Mouse (Mus musculus): ENCODE measurements at regions not wholly inside any gene's neighbourhood (a gene's known extent, or its start where the extent isn't known, plus 50 kb on each side); places are given as distances from the start of the nearest gene placed in this dataset.

DNA sequence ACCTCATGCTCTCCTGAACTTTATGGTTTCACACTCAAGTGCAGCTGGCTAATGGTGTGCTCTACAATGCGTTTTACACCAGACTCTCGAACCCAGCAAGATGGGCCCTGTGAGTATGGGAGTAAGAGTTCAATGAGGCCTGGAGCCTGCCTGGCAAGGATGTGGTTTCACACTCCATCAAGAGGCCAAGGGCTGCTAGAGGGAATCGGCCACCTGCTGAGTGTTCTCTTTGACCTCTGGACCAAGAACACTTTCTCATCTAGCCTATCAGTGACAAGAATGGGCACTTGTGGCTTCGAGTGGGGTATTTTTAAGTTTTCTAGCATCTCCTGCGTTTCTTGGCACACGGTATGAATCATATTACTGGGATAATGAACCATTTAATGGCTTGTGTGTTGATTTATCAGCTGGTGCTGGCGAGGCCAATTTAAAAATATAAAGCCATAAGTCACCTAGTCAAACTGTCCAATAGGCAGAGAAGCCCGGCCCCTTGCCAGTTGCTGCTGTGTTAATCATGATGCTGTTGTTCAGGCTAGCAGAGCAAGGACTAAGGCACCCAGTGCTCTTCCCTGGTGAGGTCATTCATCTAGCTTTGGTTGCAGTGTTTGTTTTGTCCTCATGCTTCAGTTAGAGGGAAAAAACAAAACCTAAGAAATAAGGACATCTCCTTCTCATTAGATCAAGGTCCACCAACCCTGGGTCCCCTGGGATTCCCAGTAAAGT is 157.7 kb downstream of the Zfp619 start:
- Histone ChIP-seq H3K36me3 (no peaks in the 10 kb centered on the region), H3K4me1 (replicated peaks) (no peaks in the 10 kb centered on the region), H3K9me3 (no peaks in the 10 kb centered on the region), H3K4me2 (replicated peaks) (no peak overlapping the region), H3K27me3 (no peaks in the 10 kb centered on the region), H3K4me3 (replicated peaks) (no peak overlapping the region), H3K27ac (no peak overlapping the region), H3K9ac (replicated peaks) (no peak overlapping the region)
- WGBS, result 80% methylated on average over 8 of the region's 8 CpGs
- no peak for ATAC-seq

DNA sequence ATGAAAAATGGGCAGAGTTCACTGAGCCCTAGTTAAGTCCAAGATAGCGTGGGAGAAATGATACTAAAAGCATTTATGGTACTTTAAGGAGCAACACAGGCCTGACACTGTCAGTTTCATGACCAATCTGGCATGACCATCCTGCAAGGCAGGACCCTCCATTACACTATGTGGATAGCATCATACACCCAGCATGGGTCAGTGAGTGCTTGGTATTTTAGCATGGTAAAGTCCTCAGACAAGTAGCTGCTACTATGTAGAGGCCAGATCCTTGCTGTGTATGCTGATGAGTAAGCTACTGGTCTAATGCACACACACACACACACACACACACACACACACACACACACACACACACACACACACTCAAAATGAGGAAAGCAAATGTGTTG is 158.3 kb downstream of the Zfp619 start:
- ATAC-seq, result no peak
- Histone ChIP-seq H3K4me1 (replicated peaks) (no peaks in the 10 kb centered on the region), H3K27ac (no peak overlapping the region), H3K4me2 (replicated peaks) (no peak overlapping the region), H3K9ac (replicated peaks) (no peak overlapping the region), H3K36me3 (no peaks in the 10 kb centered on the region), H3K4me3 (replicated peaks) (no peak overlapping the region), H3K9me3 (no peaks in the 10 kb centered on the region), H3K27me3 (no peaks in the 10 kb centered on the region)
- 75% methylated on average over 1 of the region's 1 CpGs for WGBS

DNA sequence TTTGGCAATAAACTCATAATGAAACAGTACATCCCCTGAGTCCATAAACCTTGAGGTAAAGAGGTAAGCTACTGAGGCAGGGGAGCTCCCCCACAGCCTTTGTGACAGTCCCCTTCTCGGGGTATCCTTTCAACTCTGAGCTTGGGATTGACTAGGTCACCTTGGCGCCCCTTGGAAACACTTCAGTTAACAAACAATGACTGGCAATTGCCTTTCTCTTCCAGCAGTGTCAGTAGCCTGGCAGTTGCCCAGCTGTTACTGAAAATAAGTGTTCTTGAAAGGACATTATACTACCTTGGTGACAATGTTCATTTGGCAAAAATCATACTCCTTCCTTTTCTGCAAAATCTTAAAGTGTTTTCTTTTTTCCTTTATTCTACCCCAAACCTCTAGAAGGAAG is 162.8 kb downstream of the Zfp619 start:
- H3K36me3 ChIP-seq, result no peaks in the 10 kb centered on the region

DNA sequence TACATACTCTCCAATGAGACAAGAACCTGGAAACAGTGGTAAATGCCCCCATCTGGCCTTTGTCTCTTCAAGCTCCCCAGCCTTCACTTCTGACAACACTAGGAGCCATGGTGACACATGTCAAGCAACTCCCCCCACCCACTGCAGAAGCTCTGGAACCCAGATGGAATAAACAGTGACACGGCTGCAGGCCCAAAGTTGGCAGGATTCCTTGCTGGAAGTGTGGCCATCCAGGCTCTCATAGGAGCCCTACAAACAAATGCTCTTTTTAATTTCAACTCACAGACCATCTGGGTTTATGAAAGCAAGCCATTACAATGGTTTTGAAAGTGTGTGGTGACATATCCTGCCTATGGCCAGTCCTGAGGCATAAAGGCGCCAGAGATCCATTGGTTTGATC is 179.0 kb downstream of the Zfp619 start:
- ATAC-seq, result no peak
- Histone ChIP-seq H3K4me2 (replicated peaks) (no peak overlapping the region), H3K4me3 (replicated peaks) (no peak overlapping the region), H3K9me3 (no peaks in the 10 kb centered on the region), H3K4me1 (replicated peaks) (no peaks in the 10 kb centered on the region), H3K27me3 (no peaks in the 10 kb centered on the region), H3K27ac (no peak overlapping the region), H3K9ac (replicated peaks) (no peak overlapping the region), H3K36me3 (no peaks in the 10 kb centered on the region)
- WGBS, result 87% methylated on average over 2 of the region's 2 CpGs

More for the DNA sequence above, 162.8 kb downstream of the Zfp619 start:
- ATAC-seq, result no peak
- 51% methylated on average over 2 of the region's 2 CpGs for WGBS
- Histone ChIP-seq H3K4me2 (replicated peaks) (no peak overlapping the region), H3K27me3 (no peaks in the 10 kb centered on the region), H3K9me3 (no peaks in the 10 kb centered on the region), H3K4me1 (replicated peaks) (no peaks in the 10 kb centered on the region), H3K4me3 (replicated peaks) (no peak overlapping the region), H3K9ac (replicated peaks) (no peak overlapping the region), H3K27ac (no peak overlapping the region)

DNA sequence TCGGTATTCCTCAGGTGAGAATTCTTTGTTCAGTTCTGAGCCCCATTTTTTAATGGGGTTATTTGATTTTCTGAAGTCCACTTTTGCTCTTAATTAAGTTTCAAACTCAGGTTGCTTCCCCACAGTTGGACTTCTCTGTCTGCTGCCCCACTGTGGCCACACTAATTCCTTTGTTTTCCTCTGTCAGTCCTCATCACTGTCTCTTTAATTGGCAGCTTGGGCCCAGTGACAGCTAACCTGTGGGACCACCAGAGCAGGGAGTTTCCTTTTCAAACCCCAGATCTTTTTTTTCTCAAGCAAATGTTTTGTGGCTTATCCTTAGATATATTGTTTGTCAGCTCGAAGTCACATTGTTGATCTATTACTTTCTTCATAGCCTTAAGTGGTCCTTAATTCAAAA is 183.9 kb downstream of the Zfp619 start:
- no peak overlapping the region for H3K4me2 ChIP-seq (replicated peaks)
- no peak overlapping the region for H3K27ac ChIP-seq
- no peak overlapping the region for H3K9ac ChIP-seq (replicated peaks)
- ATAC-seq, result no peak
- H3K4me1 ChIP-seq (replicated peaks), result peaks cover 19% of the 10 kb centered on the region
- H3K9me3 ChIP-seq, result no peaks in the 10 kb centered on the region
- no peaks in the 10 kb centered on the region for H3K27me3 ChIP-seq
- no peaks in the 10 kb centered on the region for H3K36me3 ChIP-seq
- 67% methylated on average over 2 of the region's 2 CpGs for WGBS
- H3K4me3 ChIP-seq (replicated peaks), result no peak overlapping the region

DNA sequence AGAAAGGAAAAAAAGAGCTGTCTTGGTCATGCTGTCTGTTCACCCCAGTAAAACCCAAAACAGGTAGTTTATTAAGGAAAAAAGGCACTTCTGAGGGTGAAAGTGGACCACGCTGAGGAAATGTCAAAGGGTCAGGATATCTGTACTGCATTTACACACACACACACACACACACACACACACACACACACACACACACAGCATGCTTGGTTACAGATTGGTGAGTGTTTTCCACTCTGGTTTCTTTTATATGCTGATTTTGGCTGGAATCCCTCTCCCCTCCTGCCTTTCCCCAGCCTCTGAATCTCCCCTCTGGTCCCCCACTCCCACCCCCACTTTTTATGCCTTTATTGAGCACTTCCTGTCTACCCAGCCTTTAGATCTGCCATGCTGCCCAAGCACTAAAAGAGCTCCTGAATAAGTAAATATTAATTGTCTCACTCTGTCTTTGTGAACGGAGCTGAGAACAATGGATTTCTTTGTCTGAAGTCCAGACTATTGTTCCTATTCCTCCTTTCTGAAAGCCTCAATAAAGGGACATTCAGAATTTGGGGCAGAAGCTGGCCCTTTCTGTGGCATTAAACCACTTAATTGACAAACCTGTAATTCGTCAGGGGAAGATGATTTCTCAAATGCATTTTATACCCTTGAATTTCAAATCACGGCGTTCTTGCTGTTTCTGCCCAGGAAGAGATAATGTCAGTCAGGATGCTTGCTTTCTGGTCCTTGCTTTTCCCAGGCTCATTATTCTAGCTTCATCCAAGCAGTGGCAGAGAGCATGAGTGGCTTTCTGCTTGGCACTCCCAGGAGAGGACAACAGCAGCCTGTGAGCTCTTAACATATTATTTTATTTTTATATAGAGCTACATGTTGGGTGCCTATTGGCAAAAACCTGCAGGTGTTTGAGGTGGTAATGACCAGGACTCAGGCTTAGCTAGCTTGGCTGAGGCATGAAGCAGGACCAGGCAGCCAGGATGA is 187.8 kb downstream of the Zfp619 start:
- Histone ChIP-seq H3K4me2 (replicated peaks) (peak overlapping the region; percentile 16; the same call in 1 of the 2 replicates), H3K9me3 (no peaks in the 10 kb centered on the region), H3K27me3 (no peaks in the 10 kb centered on the region), H3K4me3 (replicated peaks) (no peak overlapping the region), H3K36me3 (no peaks in the 10 kb centered on the region), H3K4me1 (replicated peaks) (peaks cover 19% of the 10 kb centered on the region), H3K9ac (replicated peaks) (peak overlapping the region; percentile 49), H3K27ac (peak overlapping the region; percentile 79)
- 3% methylated on average over 5 of the region's 5 CpGs for WGBS
- peak; percentile 74 for ATAC-seq

DNA sequence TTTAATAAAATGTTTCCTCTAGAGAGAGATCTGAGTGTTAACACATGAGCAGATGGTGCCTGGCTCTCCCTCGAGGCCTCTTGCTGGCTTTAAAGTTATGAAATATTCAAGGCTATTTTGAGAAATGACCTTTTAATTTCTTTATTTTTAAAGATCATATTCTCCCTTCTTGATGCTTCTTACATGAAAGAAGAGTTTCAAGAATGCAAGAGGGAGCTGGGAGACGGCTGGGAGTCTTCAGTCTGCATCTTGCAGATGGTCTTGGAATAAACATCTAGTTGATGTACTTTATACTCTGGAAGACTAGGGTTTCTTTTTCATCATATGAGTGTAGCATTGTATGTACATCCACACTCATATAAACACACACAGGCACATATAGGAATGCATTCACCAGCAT is 189.0 kb downstream of the Zfp619 start:
- Histone ChIP-seq H3K9me3 (no peaks in the 10 kb centered on the region), H3K27me3 (no peaks in the 10 kb centered on the region), H3K4me2 (replicated peaks) (no peak overlapping the region), H3K4me3 (replicated peaks) (no peak overlapping the region), H3K4me1 (replicated peaks) (peaks cover 19% of the 10 kb centered on the region), H3K36me3 (no peaks in the 10 kb centered on the region), H3K27ac (peak overlapping the region; percentile 79; the same call in 1 of the 2 replicates), H3K9ac (replicated peaks) (no peak overlapping the region)
- 66% methylated on average over 2 of the region's 2 CpGs for WGBS
- no peak for ATAC-seq

DNA sequence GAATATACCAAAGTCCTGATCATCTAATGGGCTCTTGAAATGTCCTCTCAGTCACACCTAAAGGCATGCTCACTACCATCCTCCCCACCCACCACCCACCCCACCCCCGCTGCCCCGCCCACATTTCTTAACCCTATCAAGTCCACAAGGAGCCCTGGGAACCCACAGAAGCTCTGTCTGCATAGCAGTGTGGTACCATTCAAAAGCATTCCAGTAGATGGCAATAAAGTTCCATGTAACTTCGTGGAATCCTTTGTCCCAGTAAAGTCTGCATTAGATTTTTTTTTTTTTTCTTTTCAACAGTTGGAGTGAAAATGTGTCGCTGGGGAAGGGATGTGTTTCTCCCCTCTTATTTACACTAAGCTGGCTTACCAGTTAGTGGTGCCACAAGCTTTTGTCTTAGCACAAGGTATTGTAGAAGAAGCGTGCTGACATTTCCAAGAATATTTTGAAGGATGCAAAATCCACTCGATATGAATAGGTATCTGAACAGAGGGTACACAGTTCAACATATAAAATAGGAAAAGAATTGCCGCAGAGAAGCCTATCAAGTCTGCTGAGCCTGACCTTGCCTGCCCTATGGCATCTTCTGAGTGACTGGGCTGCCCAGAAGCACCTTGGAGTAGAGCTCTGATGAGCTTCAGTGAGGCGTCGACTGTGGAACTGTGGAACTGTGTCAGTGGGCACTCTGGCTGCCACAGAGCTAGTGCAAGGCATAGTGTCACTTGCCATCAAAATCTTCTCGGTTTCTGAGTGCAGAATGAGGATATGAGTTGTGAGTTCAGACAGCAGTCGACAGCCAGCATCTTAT is 199.0 kb downstream of the Zfp619 start:
- WGBS, result 15% methylated on average over 11 of the region's 11 CpGs
- Histone ChIP-seq H3K36me3 (no peaks in the 10 kb centered on the region), H3K4me1 (replicated peaks) (peaks cover 5% of the 10 kb centered on the region; the same call in 1 of the 2 replicates), H3K27ac (no peak overlapping the region), H3K27me3 (no peaks in the 10 kb centered on the region), H3K4me2 (replicated peaks) (peak overlapping the region; percentile 21; the same call in 1 of the 2 replicates), H3K4me3 (replicated peaks) (no peak overlapping the region), H3K9ac (replicated peaks) (peak overlapping the region; percentile 51; the same call in 1 of the 2 replicates), H3K9me3 (no peaks in the 10 kb centered on the region; the same call in 1 of the 2 replicates)
- ATAC-seq, result peak; percentile 87

DNA sequence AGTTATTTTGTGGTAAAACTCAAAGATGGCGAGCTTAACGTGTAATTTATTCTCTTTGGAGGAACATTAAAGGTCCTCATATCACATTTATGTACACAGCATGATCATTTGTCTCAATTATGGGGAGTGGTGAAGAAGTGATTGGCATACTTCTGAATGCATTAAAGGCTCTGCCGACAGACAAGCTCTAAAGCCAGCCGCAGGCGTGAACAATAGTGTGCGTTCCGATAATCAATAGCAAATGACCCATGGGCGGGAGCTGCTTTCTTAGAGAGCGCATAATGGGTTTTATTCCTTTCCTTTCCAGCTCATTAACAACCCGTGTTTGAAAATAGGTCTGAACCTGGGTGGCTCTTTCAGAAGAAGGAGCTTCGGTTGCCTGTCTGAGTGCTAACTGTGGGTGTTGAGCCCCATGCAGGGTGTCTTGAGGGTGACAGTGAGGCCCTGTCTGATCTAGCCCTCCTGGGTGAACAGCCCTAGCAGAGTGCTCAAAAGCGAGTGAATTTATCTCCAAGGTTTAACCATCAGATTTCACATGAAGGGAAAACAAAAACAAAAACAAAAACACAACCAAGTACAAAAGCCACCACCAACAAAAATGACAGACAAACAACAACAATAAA is 210.5 kb downstream of the Zfp619 start:
- Histone ChIP-seq H3K4me1 (replicated peaks) (peaks cover 7% of the 10 kb centered on the region), H3K4me2 (replicated peaks) (no peak overlapping the region), H3K9me3 (no peaks in the 10 kb centered on the region), H3K27me3 (peaks cover 3% of the 10 kb centered on the region; the same call in 1 of the 2 replicates), H3K9ac (replicated peaks) (no peak overlapping the region), H3K36me3 (no peaks in the 10 kb centered on the region), H3K27ac (no peak overlapping the region), H3K4me3 (replicated peaks) (no peak overlapping the region)
- WGBS, result 13% methylated on average over 12 of the region's 12 CpGs
- ATAC-seq, result no peak

DNA sequence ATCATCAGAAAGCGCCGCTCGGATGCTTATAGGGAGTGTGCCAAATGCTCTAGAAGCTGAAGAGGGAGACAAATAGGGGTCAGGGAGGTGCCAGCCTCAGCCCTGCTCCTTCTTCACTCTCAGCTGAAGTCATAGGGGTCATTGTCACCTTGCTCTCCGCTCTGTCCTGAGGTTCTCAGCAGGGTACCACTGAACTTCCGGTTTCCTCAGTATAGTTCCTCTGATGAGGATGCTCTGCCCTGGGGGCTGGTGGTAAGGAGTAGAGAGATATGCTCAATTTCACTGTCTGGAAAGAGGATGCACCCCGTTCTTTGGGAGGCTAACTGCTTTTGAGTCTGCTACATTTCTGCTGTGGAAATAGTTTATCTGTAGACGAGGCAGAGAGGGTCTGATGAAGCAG is 211.4 kb downstream of the Zfp619 start:
- ATAC-seq, result peak; percentile 34; the same call in 1 of the 2 replicates
- peaks cover 3% of the 10 kb centered on the region; the same call in 1 of the 2 replicates for H3K27me3 ChIP-seq
- no peaks in the 10 kb centered on the region for H3K36me3 ChIP-seq
- H3K4me3 ChIP-seq (replicated peaks), result no peak overlapping the region
- H3K4me2 ChIP-seq (replicated peaks), result no peak overlapping the region
- H3K9me3 ChIP-seq, result no peaks in the 10 kb centered on the region
- no peak overlapping the region for H3K9ac ChIP-seq (replicated peaks)
- WGBS, result 74% methylated on average over 7 of the region's 7 CpGs
- peaks cover 7% of the 10 kb centered on the region for H3K4me1 ChIP-seq (replicated peaks)
- H3K27ac ChIP-seq, result no peak overlapping the region

DNA sequence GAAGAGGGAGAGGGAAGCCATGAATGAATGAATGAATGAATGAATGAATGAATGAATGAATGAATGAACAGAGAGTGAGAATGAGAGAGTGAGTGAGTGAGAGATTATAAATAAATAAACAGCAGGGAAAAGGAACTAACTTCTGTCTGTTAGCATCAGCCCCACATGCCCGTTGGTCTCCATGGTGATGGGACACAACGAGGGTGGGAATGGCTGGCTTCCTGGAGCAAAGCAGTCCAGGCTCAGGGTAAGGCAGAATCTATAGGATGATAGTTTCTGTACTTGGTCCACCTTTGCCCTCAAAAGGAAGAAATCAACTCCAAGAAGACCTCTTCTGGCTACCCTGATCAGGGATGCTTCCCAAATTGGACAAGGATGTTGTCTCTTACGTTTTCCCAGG is 212.2 kb downstream of the Zfp619 start:
- ATAC-seq, result 0 out of 2 replicates have a peak, but pooled peaks have one; percentile 47
- H3K4me1 ChIP-seq (replicated peaks), result peaks cover 7% of the 10 kb centered on the region
- WGBS, result 29% methylated on average over 3 of the region's 3 CpGs

More for the DNA sequence above, 212.2 kb downstream of the Zfp619 start:
- no peaks in the 10 kb centered on the region for H3K36me3 ChIP-seq
- peaks cover 3% of the 10 kb centered on the region; the same call in 1 of the 2 replicates for H3K27me3 ChIP-seq
- H3K4me2 ChIP-seq (replicated peaks), result no peak overlapping the region
- no peak overlapping the region for H3K9ac ChIP-seq (replicated peaks)
- no peak overlapping the region for H3K27ac ChIP-seq
- H3K4me3 ChIP-seq (replicated peaks), result no peak overlapping the region
- no peaks in the 10 kb centered on the region for H3K9me3 ChIP-seq
